Mouse (Mus musculus) neural tube, embryonic 11.5 days (tissue): ENCODE measurements around the gene Tcf3. TPM values are rescaled to one million over a fixed set of nuclear protein-coding genes. Genes with fewer than 3 reads are reported as not detected.

Experiments used
- ATAC-seq: fragments of 200-750 bp; cut with Nextera tagmentation; 2 replicates; pipeline ENCODE4 v1.8.0; 2017; ENCODE audit warnings: moderate number of reproducible peaks, mild to moderate bottlenecking, moderate TSS enrichment, moderate library complexity; ENCODE audit not compliant: insufficient read depth, low FRiP score, low TSS enrichment
- DNase-seq: peaks from one replicate; pipeline ENCODE4 v3.0.0-alpha.2; 2015; ENCODE audit warnings: low spot score
- H3K27ac ChIP-seq: fragments of 300-500 bp; sonication (generic); 2 replicates; pipeline ENCODE4 v1.5.1; 2014; ENCODE audit warnings: low read depth, mild to moderate bottlenecking, low read length
- H3K27me3 ChIP-seq: fragments of 300-500 bp; sonication (generic); 2 replicates; pipeline ENCODE4 v1.6.1; 2014; ENCODE audit warnings: mild to moderate bottlenecking, low read length, mixed read lengths; ENCODE audit not compliant: control insufficient read depth, insufficient read depth
- H3K36me3 ChIP-seq: fragments of 300-500 bp; sonication (generic); 2 replicates; pipeline ENCODE4 v1.6.1; 2014; ENCODE audit warnings: mild to moderate bottlenecking, low read length, moderate library complexity, mixed read lengths; ENCODE audit not compliant: control insufficient read depth, insufficient read depth
- H3K4me1 ChIP-seq: fragments of 300-500 bp; sonication (generic); 2 replicates; pipeline ENCODE4 v1.6.1; 2014; ENCODE audit warnings: low read length, mixed read lengths; ENCODE audit not compliant: control insufficient read depth, insufficient read depth
- H3K4me2 ChIP-seq: fragments of 300-500 bp; sonication (generic); 2 replicates; pipeline ENCODE4 v1.6.1; 2014; ENCODE audit warnings: low read depth, mild to moderate bottlenecking, moderate library complexity
- H3K4me3 ChIP-seq: fragments of 300-500 bp; sonication (generic); 2 replicates; pipeline ENCODE4 v1.5.1; 2014; ENCODE audit warnings: low read depth, low read length
- H3K9ac ChIP-seq: fragments of 300-500 bp; sonication (generic); 2 replicates; pipeline ENCODE4 v1.6.1; 2014; ENCODE audit warnings: mild to moderate bottlenecking, low read length
- H3K9me3 ChIP-seq: fragments of 300-500 bp; sonication (generic); 2 replicates; pipeline ENCODE4 v1.6.1; 2016; ENCODE audit warnings: low read length; ENCODE audit not compliant: control insufficient read depth
- WGBS: fragments of 180-500 bp; shearing (Covaris S2); extraction: QIAGEN DNeasy Blood & Tissue Kit; methylation state at CpG from one replicate; pipeline ENCODE4 v1.1.7; 2014; 5-methylcytosine and 5-hydroxymethylcytosine counted together
- polyA plus RNA-seq: library from polyadenylated mRNA; unstranded; fragments of >200 nt; fragmentation: Nextera tagmentation; extraction: Ambion mirVana; gene quantifications from 2 replicates; pipeline ENCODE4 v1.2.1, GENCODE M21; 2014

Tcf3 gene
- polyA plus RNA-seq, 1 experiment from 2014 or later, result 177 TPM

- ATAC-seq, result peak; percentile 95
- peak within 1 kb of the TSS; percentile 73 for H3K4me3 ChIP-seq
- H3K36me3 ChIP-seq, result peaks cover 20% of the 10 kb centered on the region
- peak within 1 kb of the TSS; percentile 82 for H3K4me2 ChIP-seq
- H3K27ac ChIP-seq, result peak within 1 kb of the TSS; percentile 98
- DNase-seq, result peak; percentile 99
- H3K9me3 ChIP-seq, result no peaks in the 10 kb centered on the region
- no peaks in the 10 kb centered on the region for H3K27me3 ChIP-seq
- peaks cover 24% of the 10 kb centered on the region for H3K4me1 ChIP-seq
- H3K9ac ChIP-seq, result peak within 1 kb of the TSS; percentile 93
- WGBS, result under 1% methylated on average over 80 of the region's 82 CpGs
Observed at GRCm38 (mm10) chr10:80399191-80399972, 34.1 kb downstream of the Tcf3 start, which contains the start of gene Mbd3. Mbd3 (minus strand) TSS chr10:80399550.

GRCm38 (mm10) chr10:80398719-80399190 lies 34.7 kb downstream of the Tcf3 start:
- Histone ChIP-seq H3K9ac (peak overlapping the region; percentile 93), H3K4me3 (peak overlapping the region; percentile 73), H3K4me1 (peaks cover 24% of the 10 kb centered on the region), H3K27ac (peak overlapping the region; percentile 98), H3K36me3 (peaks cover 23% of the 10 kb centered on the region), H3K27me3 (no peaks in the 10 kb centered on the region), H3K9me3 (no peaks in the 10 kb centered on the region), H3K4me2 (peak overlapping the region; percentile 64)
- ATAC-seq, result peak; percentile 77
- peak; percentile 100 for DNase-seq
- under 1% methylated on average over 59 of the region's 59 CpGs for WGBS

- ATAC-seq, result no peak
- 4% methylated on average over 1 of the region's 1 CpGs for WGBS
- Histone ChIP-seq H3K9ac (peak overlapping the region; percentile 93), H3K9me3 (no peaks in the 10 kb centered on the region), H3K4me2 (peak overlapping the region; percentile 64), H3K27me3 (no peaks in the 10 kb centered on the region), H3K4me1 (peaks cover 24% of the 10 kb centered on the region), H3K36me3 (peaks cover 22% of the 10 kb centered on the region), H3K27ac (peak overlapping the region; percentile 98), H3K4me3 (peak overlapping the region; percentile 73)
- DNase-seq, result no peak
Observed at GRCm38 (mm10) chr10:80398174-80398535, 35.3 kb downstream of the Tcf3 start.

- peak overlapping the region; percentile 93 for H3K9ac ChIP-seq
- ATAC-seq, result no peak
- H3K4me3 ChIP-seq, result peak overlapping the region; percentile 73
- H3K4me2 ChIP-seq, result peak overlapping the region; percentile 64
- H3K36me3 ChIP-seq, result peaks cover 25% of the 10 kb centered on the region
- H3K9me3 ChIP-seq, result no peaks in the 10 kb centered on the region
- no peak overlapping the region; the same call in 1 of the 2 replicates for H3K27ac ChIP-seq
- DNase-seq, result no peak
- no peaks in the 10 kb centered on the region for H3K27me3 ChIP-seq
- WGBS, result 58% methylated on average over 8 of the region's 8 CpGs
- H3K4me1 ChIP-seq, result peaks cover 24% of the 10 kb centered on the region
Observed at GRCm38 (mm10) chr10:80397524-80398173, 35.8 kb downstream of the Tcf3 start.

- peak overlapping the region; percentile 73 for H3K4me3 ChIP-seq
- peaks cover 24% of the 10 kb centered on the region for H3K4me1 ChIP-seq
- H3K9ac ChIP-seq, result peak overlapping the region; percentile 93
- ATAC-seq, result no peak
- no peak for DNase-seq
- 91% methylated on average over 11 of the region's 11 CpGs for WGBS
- no peaks in the 10 kb centered on the region for H3K9me3 ChIP-seq
- H3K27ac ChIP-seq, result no peak overlapping the region
- H3K36me3 ChIP-seq, result peaks cover 28% of the 10 kb centered on the region
- H3K4me2 ChIP-seq, result peak overlapping the region; percentile 64
- H3K27me3 ChIP-seq, result no peaks in the 10 kb centered on the region
Observed at GRCm38 (mm10) chr10:80396822-80397523, 36.5 kb downstream of the Tcf3 start.

GRCm38 (mm10) chr10:80395025-80395627 lies 38.3 kb downstream of the Tcf3 start:
- H3K4me2 ChIP-seq, result no peak overlapping the region
- H3K27me3 ChIP-seq, result no peaks in the 10 kb centered on the region
- H3K9ac ChIP-seq, result no peak overlapping the region
- 95% methylated on average over 35 of the region's 35 CpGs for WGBS
- no peak for ATAC-seq
- no peak for DNase-seq
- H3K4me3 ChIP-seq, result no peak overlapping the region
- H3K36me3 ChIP-seq, result peaks cover 35% of the 10 kb centered on the region
- peaks cover 15% of the 10 kb centered on the region for H3K4me1 ChIP-seq
- no peaks in the 10 kb centered on the region for H3K9me3 ChIP-seq
- H3K27ac ChIP-seq, result no peak overlapping the region

GRCm38 (mm10) chr10:80392687-80393086 lies 40.8 kb downstream of the Tcf3 start:
- Histone ChIP-seq H3K4me2 (no peak overlapping the region), H3K9me3 (no peaks in the 10 kb centered on the region), H3K4me1 (peaks cover 14% of the 10 kb centered on the region), H3K27me3 (no peaks in the 10 kb centered on the region), H3K4me3 (no peak overlapping the region), H3K9ac (no peak overlapping the region), H3K27ac (no peak overlapping the region), H3K36me3 (peaks cover 35% of the 10 kb centered on the region)
- DNase-seq (no peak), ATAC-seq (no peak)
- WGBS, result 95% methylated on average over 5 of the region's 5 CpGs

GRCm38 (mm10) chr10:80390697-80391096 lies 42.8 kb downstream of the Tcf3 start:
- no peak overlapping the region for H3K9ac ChIP-seq
- WGBS, result 94% methylated on average over 9 of the region's 9 CpGs
- no peak overlapping the region for H3K4me3 ChIP-seq
- H3K27ac ChIP-seq, result no peak overlapping the region
- H3K4me2 ChIP-seq, result no peak overlapping the region
- H3K9me3 ChIP-seq, result no peaks in the 10 kb centered on the region
- H3K4me1 ChIP-seq, result peaks cover 6% of the 10 kb centered on the region
- ATAC-seq, result no peak
- peaks cover 33% of the 10 kb centered on the region for H3K36me3 ChIP-seq
- DNase-seq, result no peak
- no peaks in the 10 kb centered on the region for H3K27me3 ChIP-seq
